Mouse (Mus musculus): Measurements from ENCODE around the gene Gm20479.

DNA sequence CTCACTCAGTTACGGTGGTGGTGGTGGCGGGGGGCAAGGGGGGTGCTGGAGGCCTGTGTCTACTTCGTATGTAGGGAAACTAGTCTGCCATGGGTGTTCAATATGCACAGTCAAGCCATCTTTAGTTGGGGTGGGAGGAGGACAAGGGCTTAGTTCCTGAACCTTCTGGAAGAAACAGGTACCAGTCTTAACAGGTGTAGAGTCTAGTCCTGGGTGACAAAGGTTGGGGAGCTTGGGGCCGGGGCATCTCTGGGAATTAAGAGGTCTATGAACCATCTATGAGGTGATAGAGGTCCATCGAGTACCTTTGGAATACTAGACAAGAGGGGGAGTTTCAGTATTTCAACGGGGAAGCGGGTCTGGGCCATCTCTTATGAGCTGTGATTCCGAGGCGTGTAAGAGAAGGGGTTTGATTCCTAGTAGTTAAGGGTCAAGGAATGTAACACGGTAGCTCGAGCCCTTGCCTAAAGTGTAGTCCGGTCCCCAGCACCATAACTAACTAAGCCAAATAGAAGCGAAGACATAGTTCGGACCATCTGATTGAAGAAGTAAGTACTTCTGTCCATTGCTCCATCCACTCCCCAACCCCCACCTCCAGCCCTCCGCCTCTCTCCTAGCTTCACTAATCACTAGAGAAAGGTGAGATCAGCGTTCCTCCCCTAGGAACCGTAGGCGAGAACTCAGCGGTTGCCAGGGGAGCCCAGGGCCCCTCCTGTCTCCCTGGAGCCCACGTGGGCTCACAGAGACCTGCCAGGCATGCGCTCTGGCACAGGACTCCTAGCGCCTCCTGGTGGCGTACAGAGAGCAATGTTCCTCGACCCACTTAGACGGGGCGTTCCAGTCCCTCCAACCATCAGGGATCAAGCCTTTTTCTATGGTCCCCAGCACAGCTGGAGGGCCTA lies 40.1 kb upstream of the Gm20479 start:
- TF ChIP-seq POLR2A (IDR thresholded peaks at IDR 0.05; ENCODE audit: low read depth, low read length) = no peak
- TF ChIP-seq CTCF (IDR thresholded peaks at IDR 0.05; ENCODE audit: extremely low read depth, insufficient read depth, insufficient read length, insufficient replicate concordance) = peak; percentile 47; the same call in 1 of the 2 replicates
